Mouse (Mus musculus) limb, embryonic 15.5 days (tissue): ENCODE measurements around the gene Agpat1. TPM values are rescaled to one million over a fixed set of nuclear protein-coding genes. Genes with fewer than 3 reads are reported as not detected.
A peak's percentile ranks its signal among the peaks of the same experiment; 100 is the strongest.

ENCODE experiments used
- ATAC-seq: fragments of 200-750 bp; cut with Nextera tagmentation; 2 replicates; pipeline ENCODE4 v1.8.0; 2017; ENCODE audit warnings: low read depth, moderate TSS enrichment; ENCODE audit not compliant: insufficient number of reproducible peaks, low FRiP score, low TSS enrichment
- H3K27ac ChIP-seq: fragments of 300-500 bp; sonication (generic); 2 replicates; pipeline ENCODE4 v1.5.1; 2015; ENCODE audit warnings: moderate library complexity, mild to moderate bottlenecking, inconsistent platforms
- H3K27me3 ChIP-seq: fragments of 300-500 bp; sonication (generic); 2 replicates; pipeline ENCODE4 v1.6.1; 2015; ENCODE audit warnings: inconsistent platforms
- H3K36me3 ChIP-seq: fragments of 300-500 bp; sonication (generic); 2 replicates; pipeline ENCODE4 v1.6.1; 2015; ENCODE audit warnings: inconsistent platforms
- H3K4me1 ChIP-seq: fragments of 300-500 bp; sonication (generic); 2 replicates; pipeline ENCODE4 v1.6.1; 2015; ENCODE audit warnings: inconsistent platforms
- H3K4me2 ChIP-seq: fragments of 300-500 bp; sonication (generic); 2 replicates; pipeline ENCODE4 v1.6.1; 2015; ENCODE audit warnings: mild to moderate bottlenecking, inconsistent platforms
- H3K4me3 ChIP-seq: fragments of 300-500 bp; sonication (generic); 2 replicates; pipeline ENCODE4 v1.5.1; 2015; ENCODE audit warnings: mild to moderate bottlenecking, inconsistent platforms
- H3K9ac ChIP-seq: fragments of 300-500 bp; sonication (generic); 2 replicates; pipeline ENCODE4 v1.6.1; 2015; ENCODE audit warnings: inconsistent platforms
- H3K9me3 ChIP-seq: fragments of 300-500 bp; sonication (generic); 2 replicates; pipeline ENCODE4 v1.6.1; 2016; ENCODE audit warnings: inconsistent platforms
- WGBS: fragments of 180-500 bp; shearing (Covaris S2); methylation state at CpG from one replicate; pipeline ENCODE4 v1.1.7; 2015; 5-methylcytosine and 5-hydroxymethylcytosine counted together
- polyA plus RNA-seq: library from polyadenylated mRNA; unstranded; fragments of >200 nt; fragmentation: Nextera tagmentation; extraction: Ambion mirVana; gene quantifications from 2 replicates; pipeline ENCODE4 v1.2.1, GENCODE M21; 2015

Gene Agpat1
- polyA plus RNA-seq, 1 experiment from 2014 or later = 45.8 TPM

DNA sequence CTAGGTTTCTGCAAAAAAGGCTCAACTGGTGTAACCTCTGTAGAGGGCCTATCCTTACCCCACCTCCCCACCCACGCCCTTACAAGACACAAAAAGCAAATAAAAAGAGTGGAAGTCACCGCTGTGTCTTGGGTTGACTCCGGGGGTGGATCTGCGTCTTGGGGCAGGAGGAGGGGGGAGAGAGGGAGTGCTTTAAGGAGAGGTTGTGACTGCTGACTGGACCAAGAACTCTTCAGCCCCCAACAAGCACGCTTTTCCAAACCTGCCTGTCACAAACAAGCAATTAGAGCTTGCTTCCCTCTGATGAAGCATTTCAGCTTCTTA lies 24.5 kb downstream of the Agpat1 start:
- H3K27me3 ChIP-seq = peaks cover 33% of the 10 kb centered on the region
- WGBS = 36% methylated on average over 5 of the region's 5 CpGs
- peaks cover 14% of the 10 kb centered on the region for H3K36me3 ChIP-seq
- peak overlapping the region; percentile 90 for H3K4me2 ChIP-seq
- no peak for ATAC-seq
- H3K9me3 ChIP-seq = no peaks in the 10 kb centered on the region
- peak overlapping the region; percentile 78 for H3K4me3 ChIP-seq
- H3K4me1 ChIP-seq = peaks cover 61% of the 10 kb centered on the region
- no peak overlapping the region for H3K9ac ChIP-seq
- peak overlapping the region; percentile 96 for H3K27ac ChIP-seq

DNA sequence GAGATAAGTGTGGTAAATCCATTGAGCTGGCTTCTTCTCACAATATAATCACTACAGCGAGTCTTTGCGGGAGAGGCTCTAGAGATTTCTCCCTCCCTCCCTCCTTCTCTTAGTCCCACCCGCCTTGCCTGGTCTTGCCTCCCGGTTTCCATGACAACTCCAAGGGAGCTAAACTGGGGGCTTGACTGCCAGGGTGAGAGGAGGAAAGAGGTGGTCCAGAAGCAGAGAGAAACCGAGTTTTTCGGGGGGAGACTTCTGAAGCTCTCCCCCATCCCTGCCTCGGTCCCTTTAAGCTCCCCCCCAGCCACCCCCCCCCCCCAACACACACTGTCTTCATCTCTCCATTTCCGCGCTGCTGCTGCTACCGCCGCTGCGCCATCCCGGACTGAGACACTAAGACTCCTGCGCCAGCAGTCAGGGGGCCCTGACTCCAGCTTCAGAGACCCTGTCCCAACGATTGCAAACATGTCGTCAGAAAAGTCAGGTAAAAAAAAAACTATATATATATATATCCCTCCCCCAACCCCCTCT lies 25.2 kb downstream of the Agpat1 start, which contains the start of gene Prrt1:
TSS of gene Prrt1 (plus strand) at position 313 of the 531 bp plus-strand sequence.
- H3K4me1 ChIP-seq = peaks cover 61% of the 10 kb centered on the region
- H3K9me3 ChIP-seq = no peaks in the 10 kb centered on the region
- H3K27me3 ChIP-seq = peaks cover 33% of the 10 kb centered on the region
- H3K36me3 ChIP-seq = peaks cover 10% of the 10 kb centered on the region
- peak within 1 kb of the TSS; percentile 90 for H3K4me2 ChIP-seq
- peak within 1 kb of the TSS; percentile 96 for H3K27ac ChIP-seq
- H3K4me3 ChIP-seq = peak within 1 kb of the TSS; percentile 78
- ATAC-seq = no peak
- 4% methylated on average over 16 of the region's 16 CpGs for WGBS
- H3K9ac ChIP-seq = peak within 1 kb of the TSS; percentile 65; the same call in 1 of the 2 replicates

DNA sequence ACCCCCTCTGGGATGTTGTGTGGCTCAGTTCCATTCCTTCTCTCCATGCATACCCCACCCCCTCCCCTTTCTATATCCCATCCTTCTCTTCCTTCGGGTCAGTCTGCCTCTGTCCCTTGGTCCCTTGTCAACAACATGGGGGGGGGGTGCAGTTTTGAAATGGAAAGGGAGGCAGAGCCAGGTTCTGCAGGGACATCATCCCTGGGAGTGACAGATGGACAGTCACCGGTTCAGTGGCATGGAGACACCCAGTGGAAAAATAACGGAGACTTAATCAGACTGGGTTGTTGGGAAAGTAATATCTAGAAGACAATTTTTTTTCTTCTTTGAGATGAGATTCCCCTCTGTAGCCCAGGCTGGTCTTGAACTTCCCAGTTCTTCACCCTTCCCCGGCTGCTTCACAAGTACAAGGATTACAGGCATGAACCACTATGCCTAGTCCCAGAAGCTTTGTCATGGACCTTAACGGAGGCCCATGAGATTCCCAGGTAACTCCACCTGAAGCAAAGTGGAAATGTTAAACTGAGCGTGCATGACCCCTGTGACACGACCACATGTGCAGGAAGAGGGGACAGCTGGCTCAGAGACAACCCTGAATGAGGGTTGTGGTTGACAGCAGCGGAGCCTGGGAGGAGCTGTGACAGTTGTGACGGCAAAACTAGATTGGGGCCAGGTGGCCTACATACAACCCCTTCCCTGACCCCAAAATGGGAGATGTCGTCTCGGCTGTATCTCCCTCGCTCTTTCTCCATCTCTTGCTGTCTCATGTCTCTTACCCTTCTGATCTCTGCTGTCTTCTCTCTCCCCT lies 25.9 kb downstream of the Agpat1 start:
- Histone ChIP-seq H3K4me1 (peaks cover 61% of the 10 kb centered on the region), H3K9ac (no peak overlapping the region), H3K4me2 (peak overlapping the region; percentile 90; the same call in 1 of the 2 replicates), H3K27ac (no peak overlapping the region), H3K4me3 (peak overlapping the region; percentile 78), H3K36me3 (peaks cover 8% of the 10 kb centered on the region), H3K27me3 (peaks cover 33% of the 10 kb centered on the region), H3K9me3 (no peaks in the 10 kb centered on the region)
- no peak for ATAC-seq
- WGBS = 25% methylated on average over 12 of the region's 12 CpGs

DNA sequence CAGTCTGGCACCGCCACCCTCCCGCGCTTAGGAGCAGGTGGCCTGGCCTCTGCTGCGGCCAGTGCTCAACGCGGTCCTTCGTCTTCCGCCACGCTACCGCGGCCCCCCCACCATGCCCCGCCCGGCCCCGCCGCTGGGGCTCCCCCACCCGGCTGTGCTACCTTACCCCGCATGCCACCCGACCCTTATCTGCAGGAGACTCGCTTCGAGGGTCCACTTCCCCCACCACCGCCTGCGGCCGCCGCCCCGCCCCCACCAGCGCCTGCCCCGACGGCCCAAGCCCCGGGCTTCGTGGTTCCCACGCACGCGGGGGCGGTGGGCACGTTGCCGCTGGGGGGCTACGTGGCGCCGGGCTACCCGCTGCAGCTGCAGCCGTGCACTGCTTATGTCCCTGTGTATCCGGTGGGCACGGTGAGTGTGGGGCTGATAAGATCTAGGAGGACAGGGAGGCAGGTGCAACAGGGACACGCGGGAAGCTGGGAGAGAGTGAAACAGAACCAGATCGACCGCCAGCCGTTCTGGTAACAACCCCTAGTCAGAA lies 26.8 kb downstream of the Agpat1 start:
- Histone ChIP-seq H3K27me3 (peaks cover 33% of the 10 kb centered on the region), H3K4me2 (peak overlapping the region; percentile 42), H3K4me1 (peaks cover 61% of the 10 kb centered on the region), H3K4me3 (peak overlapping the region; percentile 78), H3K9me3 (no peaks in the 10 kb centered on the region), H3K9ac (no peak overlapping the region; the same call in 1 of the 2 replicates), H3K36me3 (no peaks in the 10 kb centered on the region), H3K27ac (no peak overlapping the region)
- ATAC-seq = no peak
- 3% methylated on average over 42 of the region's 48 CpGs for WGBS

DNA sequence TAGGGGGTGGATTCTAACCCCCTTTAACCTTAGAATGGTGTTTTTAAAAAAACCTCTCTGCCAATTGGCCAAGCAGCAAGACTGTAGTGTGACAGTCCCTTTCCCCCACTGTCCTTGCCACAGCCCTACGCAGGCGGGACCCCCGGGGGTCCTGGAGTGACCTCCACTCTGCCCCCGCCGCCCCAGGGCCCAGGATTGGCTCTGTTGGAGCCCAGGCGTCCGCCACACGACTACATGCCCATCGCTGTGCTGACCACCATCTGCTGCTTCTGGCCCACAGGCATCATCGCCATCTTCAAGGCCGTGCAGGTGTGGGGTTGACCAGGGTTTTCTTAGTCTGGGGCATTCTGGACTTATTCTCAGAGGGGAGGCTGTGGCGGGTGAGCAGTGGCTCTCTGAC lies 27.6 kb downstream of the Agpat1 start:
- 6% methylated on average over 12 of the region's 12 CpGs for WGBS
- H3K4me1 ChIP-seq = peaks cover 53% of the 10 kb centered on the region
- H3K9me3 ChIP-seq = no peaks in the 10 kb centered on the region

DNA sequence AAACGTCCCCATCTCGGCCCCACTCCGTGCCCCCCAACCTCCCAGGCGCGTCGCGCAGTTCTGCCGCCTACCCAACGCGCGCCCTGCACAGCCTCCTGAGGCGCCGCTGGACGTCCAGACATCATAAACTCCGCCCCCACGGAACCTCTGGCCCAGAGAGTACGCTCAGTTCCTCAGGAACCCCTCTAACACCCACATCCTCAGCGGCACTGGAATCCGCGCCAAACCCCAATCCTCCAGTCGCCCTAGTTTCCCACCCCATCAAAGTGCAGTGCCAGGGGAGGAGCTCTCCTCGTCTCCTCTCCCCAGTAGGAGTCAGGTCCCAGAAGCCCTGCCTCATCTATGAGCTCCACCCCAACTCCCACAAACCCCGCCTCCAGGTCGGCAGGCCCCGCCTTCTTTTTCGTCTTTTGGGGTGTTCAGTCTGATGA lies 28.2 kb downstream of the Agpat1 start:
- Histone ChIP-seq H3K4me2 (peak overlapping the region; percentile 79), H3K9ac (0 out of 2 replicates have a peak overlapping the region, but pooled peaks have one; percentile 7), H3K4me3 (peak overlapping the region; percentile 39), H3K9me3 (no peaks in the 10 kb centered on the region), H3K4me1 (peaks cover 50% of the 10 kb centered on the region), H3K27me3 (peaks cover 33% of the 10 kb centered on the region), H3K27ac (no peak overlapping the region), H3K36me3 (no peaks in the 10 kb centered on the region)
- WGBS = under 1% methylated on average over 26 of the region's 26 CpGs
- peak; percentile 49 for ATAC-seq

More for the DNA sequence above, 27.6 kb downstream of the Agpat1 start:
- Histone ChIP-seq H3K9ac (no peak overlapping the region), H3K27me3 (peaks cover 33% of the 10 kb centered on the region), H3K4me3 (peak overlapping the region; percentile 39), H3K27ac (no peak overlapping the region), H3K36me3 (no peaks in the 10 kb centered on the region), H3K4me2 (peak overlapping the region; percentile 79)
- no peak for ATAC-seq

DNA sequence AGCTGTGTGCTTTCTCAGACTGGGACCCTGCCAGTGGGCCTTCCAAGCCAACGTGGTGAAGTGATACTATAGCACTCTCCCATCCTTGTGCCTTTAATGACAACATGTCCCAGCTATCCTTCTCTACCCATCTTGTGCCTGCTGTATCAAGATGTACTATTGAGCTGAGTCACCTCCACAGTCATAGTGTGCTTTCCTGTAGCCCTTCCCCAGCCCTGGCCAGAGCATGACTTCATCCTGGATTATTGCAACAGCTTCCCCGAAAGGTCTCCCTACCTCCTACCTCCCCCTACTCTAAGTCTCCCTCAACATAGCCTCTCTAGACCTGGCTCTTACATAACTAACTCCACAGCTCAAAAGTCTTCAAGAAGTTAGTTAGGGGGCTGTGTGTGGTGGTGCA lies 31.6 kb downstream of the Agpat1 start:
- Histone ChIP-seq H3K36me3 (no peaks in the 10 kb centered on the region), H3K4me3 (no peak overlapping the region), H3K27me3 (peaks cover 20% of the 10 kb centered on the region), H3K27ac (no peak overlapping the region), H3K9ac (no peak overlapping the region), H3K4me1 (peaks cover 26% of the 10 kb centered on the region), H3K4me2 (no peak overlapping the region), H3K9me3 (no peaks in the 10 kb centered on the region)
- ATAC-seq = no peak
- 56% methylated on average over 2 of the region's 2 CpGs for WGBS

DNA sequence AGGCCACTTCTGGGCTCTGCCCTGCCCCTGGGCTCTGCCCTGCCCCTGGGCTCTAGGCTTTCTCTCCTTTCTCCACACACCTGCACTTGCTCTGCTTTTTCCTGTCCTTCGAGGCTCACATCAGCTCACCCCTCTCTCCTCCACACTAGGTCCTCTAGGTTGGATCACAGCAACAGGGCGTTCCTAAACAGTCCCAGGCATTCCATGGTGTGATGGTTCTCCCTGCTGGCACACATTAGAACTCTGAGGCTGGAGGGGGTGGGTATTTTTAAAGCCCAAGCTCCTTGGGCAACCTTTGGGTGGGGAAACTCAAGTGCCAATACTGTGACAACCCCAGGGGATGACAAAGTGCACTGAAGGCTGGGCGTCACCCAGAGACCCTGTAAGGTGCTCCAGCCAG lies 33.4 kb downstream of the Agpat1 start:
- Histone ChIP-seq H3K4me1 (peaks cover 17% of the 10 kb centered on the region), H3K9ac (no peak overlapping the region), H3K4me2 (no peak overlapping the region), H3K36me3 (no peaks in the 10 kb centered on the region), H3K27me3 (peaks cover 7% of the 10 kb centered on the region; the same call in 1 of the 2 replicates), H3K27ac (no peak overlapping the region), H3K9me3 (no peaks in the 10 kb centered on the region), H3K4me3 (no peak overlapping the region)
- WGBS = 55% methylated on average over 3 of the region's 3 CpGs
- no peak for ATAC-seq

DNA sequence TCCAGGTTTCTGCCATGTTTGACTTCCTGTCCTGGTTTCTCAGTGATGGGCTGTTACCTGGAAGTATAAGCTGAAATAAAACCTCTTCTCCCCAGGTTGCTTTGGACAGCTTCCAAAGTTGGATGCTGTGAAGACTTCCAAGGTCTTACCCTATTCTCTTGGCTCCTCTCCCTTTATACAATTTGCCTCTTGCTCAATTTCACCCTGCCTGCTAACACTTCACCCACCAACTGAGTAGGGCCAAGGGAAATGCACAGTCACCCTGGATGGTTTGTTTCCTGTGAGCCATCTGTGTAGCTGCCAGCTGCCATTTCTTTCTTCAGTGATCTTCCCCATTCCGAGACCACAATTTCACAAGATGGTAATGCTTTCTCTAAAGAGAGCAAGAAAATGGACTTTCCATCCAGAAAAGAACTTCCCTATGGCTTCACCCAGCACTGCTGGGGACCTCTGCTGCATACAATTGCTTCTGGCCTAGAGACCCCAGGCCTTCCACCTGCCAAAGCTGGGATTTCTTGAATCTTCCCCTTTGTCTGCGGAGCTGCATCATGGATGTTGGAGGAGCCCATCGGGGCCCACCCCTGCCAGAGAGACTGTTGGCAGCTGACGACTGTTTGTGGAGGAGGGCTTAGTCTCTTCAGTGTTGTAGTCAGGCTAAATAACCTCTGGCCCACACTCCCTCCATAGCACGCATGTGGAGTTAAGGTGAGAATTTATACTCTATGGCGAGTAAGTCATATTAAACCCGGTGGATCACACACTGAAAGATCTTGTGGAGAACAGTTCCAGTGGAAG lies 35.6 kb downstream of the Agpat1 start:
- Histone ChIP-seq H3K27me3 (no peaks in the 10 kb centered on the region), H3K27ac (no peak overlapping the region), H3K9me3 (no peaks in the 10 kb centered on the region), H3K4me1 (peaks cover 15% of the 10 kb centered on the region), H3K4me3 (no peak overlapping the region), H3K4me2 (no peak overlapping the region), H3K9ac (no peak overlapping the region), H3K36me3 (no peaks in the 10 kb centered on the region)
- WGBS = 76% methylated on average over 7 of the region's 7 CpGs
- ATAC-seq = no peak

DNA sequence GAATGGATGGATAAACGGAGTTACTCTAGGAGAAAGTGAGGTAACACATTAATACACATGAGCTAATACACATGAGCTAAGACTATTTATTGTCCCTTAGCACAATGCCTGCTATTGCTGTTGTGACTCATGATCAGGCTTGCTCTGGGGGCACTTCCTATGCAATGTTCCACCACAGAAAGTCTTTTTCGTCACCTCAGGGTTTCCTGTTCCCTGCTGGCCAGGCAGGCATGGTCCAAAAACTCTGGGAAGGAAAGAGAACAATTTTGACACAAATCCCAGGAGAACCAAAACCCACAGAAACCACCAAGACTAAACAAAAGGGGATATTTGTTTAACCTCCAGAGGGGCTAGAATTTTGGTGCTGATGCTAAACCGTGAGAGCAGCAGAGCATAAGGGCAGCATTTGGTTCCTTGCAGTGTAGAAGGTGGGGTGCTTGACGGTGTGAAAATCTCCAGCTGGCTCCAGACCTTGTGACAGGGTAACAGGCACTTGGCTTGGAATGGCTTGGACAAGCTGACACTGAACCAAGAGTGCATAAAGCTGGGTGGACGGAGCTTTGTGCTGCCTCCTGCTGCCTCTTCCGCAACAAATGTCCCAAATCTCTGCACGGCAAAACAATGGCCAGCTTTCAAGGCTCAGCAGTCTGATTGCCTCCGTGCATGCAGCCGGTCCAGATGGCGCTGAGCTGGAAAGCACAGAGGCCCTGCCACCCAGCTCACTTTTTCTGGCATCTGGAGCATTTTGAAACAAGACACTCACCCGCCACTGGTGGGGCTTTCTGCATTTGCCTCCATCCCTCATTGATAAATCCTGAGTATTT lies 36.9 kb downstream of the Agpat1 start:
- Histone ChIP-seq H3K4me2 (no peak overlapping the region), H3K36me3 (peaks cover 3% of the 10 kb centered on the region; the same call in 1 of the 2 replicates), H3K9ac (no peak overlapping the region), H3K27ac (peak overlapping the region; percentile 70), H3K27me3 (no peaks in the 10 kb centered on the region), H3K4me1 (peaks cover 27% of the 10 kb centered on the region), H3K4me3 (no peak overlapping the region), H3K9me3 (no peaks in the 10 kb centered on the region)
- ATAC-seq = no peak
- WGBS = 16% methylated on average over 11 of the region's 11 CpGs

DNA sequence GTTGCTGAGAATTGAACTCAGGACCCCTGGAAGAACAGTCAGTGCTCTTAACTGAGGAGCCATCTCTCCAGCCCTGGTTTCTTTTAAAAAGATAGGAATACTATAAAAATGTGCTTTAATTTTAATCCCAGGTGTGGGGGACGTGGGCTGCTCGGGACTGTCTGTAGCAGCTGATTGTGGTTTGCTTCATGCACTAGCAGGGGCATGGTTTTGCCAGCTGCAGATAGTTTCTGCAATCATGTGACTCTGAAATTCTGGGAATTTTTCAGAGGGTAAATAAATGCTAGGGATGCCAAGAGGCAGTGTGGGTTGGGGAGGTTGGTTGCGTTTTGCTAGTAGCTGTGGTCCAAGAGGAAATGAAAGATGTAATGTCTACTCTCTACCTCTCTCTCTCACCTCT lies 37.9 kb downstream of the Agpat1 start:
- Histone ChIP-seq H3K9ac (no peak overlapping the region), H3K27ac (no peak overlapping the region), H3K9me3 (no peaks in the 10 kb centered on the region), H3K4me2 (no peak overlapping the region), H3K4me1 (peaks cover 34% of the 10 kb centered on the region), H3K4me3 (no peak overlapping the region), H3K27me3 (no peaks in the 10 kb centered on the region), H3K36me3 (peaks cover 3% of the 10 kb centered on the region; the same call in 1 of the 2 replicates)
- 58% methylated on average over 3 of the region's 3 CpGs for WGBS
- ATAC-seq = no peak
